Mouse (Mus musculus) bone marrow, adult 2 months (tissue): ENCODE data around the gene Cobl. TPM values are rescaled to one million over a fixed set of nuclear protein-coding genes. Genes with fewer than 3 reads are reported as not detected.

Experiments used
- H3K27ac ChIP-seq: fragments of 200-500 bp; 2 replicates; pipeline ENCODE4 v1.5.1; 2012; ENCODE audit warnings: low read depth, mild to moderate bottlenecking, control low read depth, inconsistent platforms, low read length; ENCODE audit not compliant: control insufficient read depth, poor library complexity, insufficient read depth
- H3K4me1 ChIP-seq: fragments of 200-500 bp; 2 replicates; pipeline ENCODE4 v1.6.1; 2011; ENCODE audit warnings: low read length; ENCODE audit not compliant: control insufficient read depth, insufficient read depth
- H3K4me3 ChIP-seq: fragments of 200-500 bp; replicated peaks from 2 replicates; pipeline ENCODE3; 2011; ENCODE audit warnings: mild to moderate bottlenecking, low read depth, low read length, control low read depth; ENCODE audit not compliant: control insufficient read depth
- CTCF ChIP-seq: fragments of 200-500 bp; IDR thresholded peaks from 2 replicates; pipeline ENCODE4 v1.5.1; 2011; ENCODE audit warnings: low read length, control low read depth; ENCODE audit not compliant: control insufficient read depth, insufficient read depth
- POLR2A ChIP-seq: fragments of 200-500 bp; IDR thresholded peaks from 2 replicates; pipeline ENCODE4 v1.6.1; 2011; ENCODE audit warnings: low read depth, mild to moderate bottlenecking, control low read depth, low read length, borderline replicate concordance; ENCODE audit not compliant: control insufficient read depth
- WGBS: fragments of 180-500 bp; shearing (Covaris S2); methylation state at CpG from one replicate; pipeline ENCODE4 v1.1.7; 2018; 5-methylcytosine and 5-hydroxymethylcytosine counted together
- polyA plus RNA-seq: library from polyadenylated mRNA; stranded (reverse); fragments of >200 nt; gene quantifications from 2 replicates; pipeline ENCODE4 v1.2.4, GENCODE M21; 2011; ENCODE audit warnings: low replicate concordance; ENCODE audit not compliant: missing spikeins, insufficient read depth, insufficient read length

Cobl gene
- polyA plus RNA-seq, 1 experiment = 4.2 TPM

DNA sequence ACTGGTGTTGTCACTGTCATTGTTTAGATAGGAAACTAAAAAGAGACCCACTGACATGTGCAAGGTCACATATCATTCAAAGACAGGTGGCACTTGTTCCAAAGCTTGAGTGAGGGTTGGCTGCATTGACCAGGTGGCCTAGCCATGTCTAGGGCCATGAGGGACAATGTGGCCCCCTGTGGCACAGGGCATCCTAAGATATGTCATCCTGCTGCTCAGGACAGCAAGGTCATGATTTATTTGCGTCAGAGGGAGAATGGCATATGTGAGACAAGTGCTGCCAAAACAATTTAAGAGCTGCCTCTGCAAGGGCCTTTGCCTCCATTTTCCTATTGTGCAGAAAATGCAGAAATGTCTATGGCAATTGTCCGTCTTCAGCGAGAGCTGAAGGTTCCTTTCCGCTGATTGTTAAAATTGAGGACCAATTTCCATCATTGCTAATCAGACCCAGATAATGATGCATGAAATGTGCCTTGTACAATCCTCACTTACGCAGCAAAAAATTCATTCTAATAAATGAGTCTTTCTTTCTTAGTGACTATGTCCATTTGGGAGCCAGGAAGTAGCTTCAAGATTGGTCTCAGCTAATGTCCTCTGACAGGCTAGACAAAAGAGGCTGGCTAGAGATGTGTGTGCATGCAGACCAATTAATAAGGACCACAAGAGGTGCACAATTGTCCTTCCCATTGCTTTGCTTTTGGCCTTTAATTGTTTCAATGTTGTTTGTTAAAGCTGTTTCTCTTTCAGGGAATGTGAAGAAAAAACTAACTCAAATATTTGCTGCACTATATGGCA lies 207.2 kb downstream of the Cobl start:
- H3K4me3 ChIP-seq = no peak overlapping the region
- 87% methylated on average over 5 of the region's 5 CpGs for WGBS
- no peak overlapping the region for H3K27ac ChIP-seq
- no peak for TF ChIP-seq CTCF
- no peak for TF ChIP-seq POLR2A
- H3K4me1 ChIP-seq = no peaks in the 10 kb centered on the region

DNA sequence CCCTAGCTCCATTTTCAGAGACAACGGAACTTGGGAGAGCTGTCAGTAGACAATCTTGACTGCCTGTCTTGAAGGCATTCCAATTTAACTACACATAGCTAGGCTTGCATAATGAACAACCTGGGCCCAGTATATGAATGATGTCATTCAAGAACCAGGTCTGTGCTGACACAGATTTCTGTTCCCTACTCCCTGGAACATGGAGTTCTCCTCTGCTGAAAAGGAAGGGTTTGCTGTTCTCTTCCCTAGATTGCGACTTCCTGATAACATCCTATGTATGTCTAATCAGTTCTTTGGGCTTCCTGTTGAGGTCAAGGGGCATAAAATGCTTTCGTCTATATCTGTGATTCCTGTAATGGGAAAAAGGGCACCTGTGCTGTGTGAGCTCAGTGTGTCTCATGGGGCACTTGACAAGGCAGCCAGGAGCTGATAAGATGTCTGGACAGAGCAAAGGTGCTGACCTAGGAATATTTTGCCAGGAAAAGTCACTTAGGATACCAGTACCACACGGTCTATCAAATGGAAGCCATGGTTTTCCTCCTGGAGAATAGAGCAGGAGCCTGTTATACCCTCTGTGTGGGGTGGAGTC lies 219.3 kb downstream of the Cobl start:
- 62% methylated on average over 4 of the region's 4 CpGs for WGBS
- no peak for TF ChIP-seq POLR2A
- no peak for TF ChIP-seq CTCF
- Histone ChIP-seq H3K27ac (no peak overlapping the region), H3K4me1 (no peaks in the 10 kb centered on the region), H3K4me3 (no peak overlapping the region)

DNA sequence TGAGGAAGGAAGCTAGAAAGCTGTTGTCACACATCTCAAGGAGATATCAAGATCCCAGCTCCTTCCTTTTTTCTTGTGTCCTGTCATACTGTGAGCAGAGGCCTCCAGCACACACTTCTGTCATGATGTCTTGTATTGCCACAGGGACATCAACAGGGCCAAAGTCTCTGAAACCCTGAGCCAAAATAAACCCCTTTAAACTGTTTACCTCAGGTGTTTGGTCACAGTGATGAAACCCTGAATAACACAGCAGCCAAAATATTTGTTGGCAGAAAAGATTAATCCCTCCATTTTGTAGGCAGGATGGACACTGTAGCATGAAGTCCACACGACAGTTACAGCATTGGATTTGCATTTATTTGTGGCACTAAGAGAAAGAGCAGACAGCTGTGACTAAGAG lies 228.4 kb downstream of the Cobl start:
- WGBS = 62% methylated on average over 1 of the region's 1 CpGs
- TF ChIP-seq POLR2A = no peak
- no peak for TF ChIP-seq CTCF
- Histone ChIP-seq H3K4me3 (no peak overlapping the region), H3K4me1 (no peaks in the 10 kb centered on the region), H3K27ac (no peak overlapping the region)

DNA sequence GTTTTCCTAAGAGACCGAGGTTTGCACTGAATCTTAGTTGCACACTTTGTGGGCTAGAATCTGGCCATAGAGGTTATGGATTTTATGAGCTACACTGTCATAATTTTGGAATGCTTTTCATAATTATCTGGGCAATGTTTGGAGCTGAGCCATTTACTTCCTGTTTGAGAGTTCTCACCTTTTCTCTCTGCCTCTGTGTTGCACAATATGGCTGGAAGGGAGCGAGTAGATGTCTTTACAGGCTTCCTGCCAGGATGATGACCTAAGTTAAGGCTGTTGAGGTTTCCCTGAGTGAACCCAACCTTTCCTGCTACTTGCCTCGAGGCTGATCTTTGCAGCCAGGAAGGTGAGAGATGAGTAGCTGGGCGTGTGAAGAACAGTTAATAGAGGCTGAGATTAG lies 229.9 kb downstream of the Cobl start:
- H3K4me3 ChIP-seq = no peak overlapping the region
- WGBS = 45% methylated on average over 4 of the region's 4 CpGs
- H3K27ac ChIP-seq = no peak overlapping the region
- no peak for TF ChIP-seq CTCF
- TF ChIP-seq POLR2A = no peak
- H3K4me1 ChIP-seq = no peaks in the 10 kb centered on the region

DNA sequence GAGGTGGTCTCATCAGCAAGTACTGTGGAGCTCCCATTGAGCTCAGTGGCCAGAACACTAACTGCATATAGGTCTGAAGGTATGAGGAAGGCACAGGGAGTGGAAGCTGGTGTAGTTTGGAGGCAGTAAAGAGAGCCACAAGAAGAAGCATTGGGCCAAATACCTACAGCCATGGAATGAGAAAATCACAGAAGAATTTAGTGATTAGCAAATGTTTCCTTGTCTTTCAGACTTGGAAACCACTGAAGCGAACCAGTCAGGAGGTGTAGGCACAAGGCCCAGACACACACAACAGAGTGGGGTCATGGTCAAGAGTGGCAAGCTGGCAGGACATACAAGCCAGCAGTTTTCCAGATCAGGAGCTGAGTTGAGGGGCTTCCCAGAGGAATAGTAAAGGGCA lies 230.6 kb downstream of the Cobl start:
- H3K4me3 ChIP-seq = no peak overlapping the region
- no peak overlapping the region for H3K27ac ChIP-seq
- no peaks in the 10 kb centered on the region for H3K4me1 ChIP-seq
- 70% methylated on average over 1 of the region's 1 CpGs for WGBS
- TF ChIP-seq CTCF (no peak), POLR2A (no peak)

DNA sequence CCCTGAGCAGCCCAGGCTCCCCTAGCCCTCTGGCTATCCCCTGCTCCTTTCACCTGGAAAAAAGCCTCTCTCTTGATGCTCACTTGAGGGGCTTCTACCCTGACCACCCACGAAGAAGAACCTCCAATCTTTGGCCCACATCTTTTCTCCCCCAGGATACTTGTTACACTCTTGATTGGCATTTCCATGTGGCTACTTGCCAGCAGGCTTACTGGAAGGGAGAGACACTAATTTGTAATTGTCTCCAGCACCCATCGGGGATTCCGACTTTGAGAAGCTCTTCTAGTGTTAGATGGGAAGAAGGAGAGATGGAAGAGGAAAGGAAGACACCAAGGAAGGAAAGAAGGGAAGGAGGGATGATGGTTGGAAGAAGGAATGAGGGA lies 232.0 kb downstream of the Cobl start:
- H3K4me1 ChIP-seq = no peaks in the 10 kb centered on the region
- no peak overlapping the region for H3K27ac ChIP-seq
- H3K4me3 ChIP-seq = no peak overlapping the region
- 61% methylated on average over 3 of the region's 3 CpGs for WGBS
- TF ChIP-seq POLR2A (no peak), CTCF (no peak)

DNA sequence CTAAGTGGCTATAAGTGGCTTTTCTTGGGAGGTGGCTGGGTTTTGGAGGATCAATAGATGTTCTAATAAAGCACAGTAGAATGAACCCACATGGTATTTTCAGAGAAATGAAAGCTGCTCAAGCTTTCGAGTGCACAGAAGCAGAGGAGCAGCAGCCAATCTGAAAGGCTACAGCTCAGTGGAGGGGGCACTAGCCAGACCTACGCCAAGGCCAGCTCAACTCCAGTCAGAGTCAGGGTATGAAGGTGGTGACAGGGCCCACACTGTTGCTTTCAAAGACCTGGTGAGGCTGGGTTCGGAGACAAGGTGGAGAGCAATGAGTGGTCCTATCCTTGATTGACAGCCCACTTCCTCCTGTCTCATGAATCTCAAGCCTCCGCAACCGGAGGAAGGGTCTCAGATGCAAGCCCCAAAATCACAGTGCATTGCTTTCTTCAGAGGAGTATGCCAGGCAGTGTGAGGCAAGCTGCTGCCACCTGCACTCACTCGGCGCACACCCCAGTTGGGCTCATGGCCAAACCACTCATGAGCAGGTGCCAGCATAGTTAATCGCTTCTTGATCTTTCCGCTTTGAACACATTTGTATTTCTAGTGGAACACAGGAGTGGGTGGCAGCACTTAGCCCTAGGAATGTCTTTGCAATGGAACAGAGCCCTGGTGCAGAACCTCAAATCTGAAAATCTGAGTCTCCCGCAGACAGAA lies 232.6 kb downstream of the Cobl start:
- TF ChIP-seq CTCF = no peak
- no peak for TF ChIP-seq POLR2A
- Histone ChIP-seq H3K4me1 (no peaks in the 10 kb centered on the region), H3K4me3 (no peak overlapping the region), H3K27ac (no peak overlapping the region)
- 52% methylated on average over 10 of the region's 10 CpGs for WGBS

DNA sequence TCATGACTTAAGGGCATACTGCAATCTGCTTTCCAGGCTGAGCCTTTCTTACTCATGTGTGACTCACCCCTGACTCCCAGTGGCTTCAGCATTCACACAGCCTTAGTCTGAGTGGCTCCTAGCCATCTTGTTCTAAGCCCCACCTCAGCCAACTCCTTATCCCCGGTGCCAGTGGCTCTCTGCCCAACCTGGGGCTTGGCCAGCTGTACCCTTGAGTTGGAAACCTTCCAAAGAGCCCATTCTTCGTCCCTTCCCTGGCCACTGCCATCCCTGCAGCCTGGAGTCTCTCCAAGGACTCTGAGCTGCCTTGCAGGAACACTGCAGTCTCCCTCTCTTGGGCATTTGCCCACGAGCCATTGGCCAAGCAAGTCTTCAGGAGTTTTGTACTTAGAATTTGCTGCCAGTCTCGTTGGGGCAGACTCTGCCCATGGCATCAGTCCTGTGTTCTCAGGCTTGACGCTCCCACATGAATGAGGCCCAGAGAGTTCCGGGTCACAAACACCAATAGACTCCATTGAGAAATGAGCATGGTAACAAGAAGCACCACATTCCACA lies 233.2 kb downstream of the Cobl start:
- Histone ChIP-seq H3K4me3 (no peak overlapping the region), H3K4me1 (no peaks in the 10 kb centered on the region), H3K27ac (no peak overlapping the region)
- TF ChIP-seq CTCF (no peak), POLR2A (no peak)
- WGBS = 54% methylated on average over 6 of the region's 6 CpGs

DNA sequence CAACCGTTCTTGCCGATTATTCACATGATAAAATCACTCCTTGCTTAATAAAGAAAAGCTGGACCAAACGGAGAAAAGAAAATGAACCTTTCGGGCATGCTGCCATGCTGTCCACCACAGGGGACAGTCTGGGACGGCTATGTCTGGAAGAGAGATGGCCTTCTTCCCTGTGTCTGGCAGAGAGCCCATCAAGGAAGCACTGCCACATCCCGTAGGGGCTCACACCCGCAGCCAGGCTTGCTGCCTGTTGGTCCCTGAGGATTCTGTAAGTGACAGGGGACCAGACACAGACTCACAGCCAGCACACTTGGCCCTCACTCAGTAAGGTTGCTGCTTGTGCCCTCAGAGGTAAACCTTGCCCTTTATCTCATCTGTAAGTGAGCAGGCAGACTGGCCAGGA lies 235.3 kb downstream of the Cobl start:
- no peaks in the 10 kb centered on the region for H3K4me1 ChIP-seq
- H3K4me3 ChIP-seq = no peak overlapping the region
- no peak for TF ChIP-seq POLR2A
- no peak for TF ChIP-seq CTCF
- WGBS = 77% methylated on average over 7 of the region's 7 CpGs
- no peak overlapping the region for H3K27ac ChIP-seq
